Mouse (Mus musculus): Measurements from ENCODE around the gene Myo16. TPM values are rescaled to one million over a fixed set of nuclear protein-coding genes. Genes with fewer than 3 reads are reported as not detected.

The Myo16 gene
- total RNA-seq (2021) = 10 to 100 TPM; 30.5 to 38.7 TPM
- long read RNA-seq, experiment 1, partial matches to known transcripts = 0 of 6 reads
- long read RNA-seq, experiment 1, other reads (novel, unspliced or antisense) = 6 of 6 reads
- long read RNA-seq, experiment 2, partial matches to known transcripts = 1 of 4 reads
- long read RNA-seq, experiment 2, other reads (novel, unspliced or antisense) = 2 of 4 reads

GRCm38 (mm10) chr8:10153611-10154438 is at the start of gene Myo16:
Gene Myo16, plus strand, starts transcription at chr8:10153911.
- Histone ChIP-seq H3K4me3 (peak within 1 kb of the TSS; percentile 69), H3K27ac (peak within 1 kb of the TSS; percentile 73)
- peak in 1 of 2 experiments; percentile 40 for DNase-seq (ENCODE audit: extremely low spot score in 1 of 2, low spot score in 2 of 2)
- no peak for TF ChIP-seq CTCF (IDR thresholded peaks at IDR 0.05)
- intact Hi-C loops (cut with DNase I) = no loop called here

DNA sequence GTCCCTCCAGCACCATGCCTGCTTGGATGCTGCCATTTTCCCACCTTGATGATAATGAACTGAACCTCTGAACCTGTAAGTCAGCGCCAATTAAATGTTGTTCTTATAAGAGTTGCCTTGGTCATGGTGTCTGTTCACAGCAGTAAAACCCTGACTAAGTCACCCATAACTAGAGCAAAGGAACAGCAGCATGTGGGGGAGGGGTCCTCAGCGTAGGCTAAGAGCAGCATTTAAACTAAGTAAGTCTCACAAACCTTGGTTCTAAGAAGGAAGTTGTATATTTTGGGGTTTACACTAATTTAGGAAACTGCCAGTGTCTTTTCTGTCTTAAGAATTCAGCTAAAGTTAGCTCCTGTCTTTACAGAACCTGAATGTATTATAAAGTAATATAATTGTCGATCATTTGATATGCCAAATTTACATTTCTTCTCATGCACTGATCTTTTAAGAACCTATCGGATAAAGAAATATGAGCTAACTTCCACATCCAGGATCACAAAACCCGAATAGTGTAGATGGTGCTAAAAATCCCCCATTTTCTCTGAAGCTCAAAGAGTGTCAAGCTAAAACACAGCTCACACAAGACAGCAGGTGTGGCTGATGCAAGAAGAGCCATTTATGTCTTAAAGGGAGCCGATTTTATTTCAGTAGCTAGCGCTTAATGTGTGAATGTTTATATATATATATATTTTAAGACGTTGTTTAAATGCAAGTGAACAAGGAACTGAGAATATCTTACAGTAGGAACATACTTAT is 45.0 kb upstream of the Myo16 start:
- no peak for DNase-seq (ENCODE audit: extremely low spot score in 1 of 2, low spot score in 2 of 2)
- TF ChIP-seq CTCF (IDR thresholded peaks at IDR 0.05) = no peak
- intact Hi-C loops (cut with DNase I) = no loop called here
- Histone ChIP-seq H3K27ac (peak overlapping the region; percentile 24; the same call in 1 of the 2 replicates), H3K4me3 (no peak overlapping the region)

DNA sequence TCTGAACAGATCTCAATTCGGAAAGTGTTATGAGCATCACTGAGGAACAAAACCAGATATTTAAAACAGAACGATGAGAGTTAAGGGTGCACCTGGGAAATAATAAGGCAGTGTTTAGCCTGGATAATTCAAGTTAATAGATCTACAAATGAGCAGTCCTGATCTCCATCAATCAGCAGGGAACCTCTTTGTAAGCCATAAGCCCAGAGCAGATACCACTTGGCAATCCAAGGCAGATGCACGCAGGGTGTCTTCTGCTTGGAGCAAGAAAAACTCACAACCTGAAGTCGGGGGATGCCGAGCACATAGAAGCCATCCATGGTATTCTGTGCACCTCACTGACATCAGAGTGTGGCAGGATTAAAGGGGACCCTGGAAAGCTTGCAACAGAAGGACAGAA is 31.0 kb upstream of the Myo16 start:
- TF ChIP-seq CTCF (IDR thresholded peaks at IDR 0.05) = no peak
- DNase-seq (ENCODE audit: extremely low spot score in 1 of 2, low spot score in 2 of 2) = no peak
- intact Hi-C loops (cut with DNase I) = no loop called here
- H3K27ac ChIP-seq = no peak overlapping the region
- no peak overlapping the region for H3K4me3 ChIP-seq

DNA sequence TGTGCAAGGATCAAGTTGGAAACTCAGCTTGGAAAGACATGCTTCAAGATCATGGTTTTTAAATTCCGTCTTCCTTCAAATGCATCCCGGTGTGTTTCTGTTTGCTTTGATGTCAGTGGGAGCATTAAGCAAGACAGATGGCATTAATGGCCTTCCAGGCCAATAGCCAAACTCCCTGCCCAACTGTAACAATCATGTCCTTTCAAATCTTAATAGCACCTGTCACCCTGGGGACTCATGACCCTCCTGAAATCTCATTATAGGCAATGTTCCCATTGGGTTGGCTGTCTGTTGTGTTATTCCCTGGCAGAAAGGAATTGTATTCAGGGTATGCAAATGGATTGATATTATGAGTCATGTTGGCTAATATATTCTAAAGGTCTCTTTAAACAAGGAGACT is 30.3 kb upstream of the Myo16 start:
- intact Hi-C loops (cut with DNase I) = no loop called here
- no peak overlapping the region for H3K4me3 ChIP-seq

DNA sequence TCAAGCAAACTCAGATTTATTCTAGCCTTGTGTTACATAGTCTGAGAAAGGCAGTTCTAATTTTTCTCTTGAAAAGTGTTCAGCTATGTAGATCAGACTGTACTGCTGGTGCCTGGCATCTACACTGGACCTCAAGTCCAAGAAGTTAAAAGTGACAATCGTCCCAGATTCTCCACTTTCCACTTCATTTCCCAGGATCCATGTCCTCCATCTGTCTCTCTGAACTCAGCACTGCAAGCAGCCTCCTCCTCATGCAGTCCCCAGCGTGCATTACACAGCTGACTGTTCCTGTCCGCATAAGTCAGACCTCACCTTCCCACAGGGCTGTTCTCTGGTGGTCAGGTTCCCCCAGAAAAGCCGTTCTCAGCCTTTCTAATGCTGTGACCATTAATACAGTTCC is 28.0 kb upstream of the Myo16 start:
- DNase-seq (ENCODE audit: extremely low spot score in 1 of 2, low spot score in 2 of 2) = no peak
- Histone ChIP-seq H3K4me3 (no peak overlapping the region), H3K27ac (no peak overlapping the region)
- no peak for TF ChIP-seq CTCF (IDR thresholded peaks at IDR 0.05)
- intact Hi-C loops (cut with DNase I) = no loop called here

More for the DNA sequence above, 30.3 kb upstream of the Myo16 start:
- TF ChIP-seq CTCF (IDR thresholded peaks at IDR 0.05) = no peak
- H3K27ac ChIP-seq = no peak overlapping the region
- DNase-seq (ENCODE audit: extremely low spot score in 1 of 2, low spot score in 2 of 2) = no peak

DNA sequence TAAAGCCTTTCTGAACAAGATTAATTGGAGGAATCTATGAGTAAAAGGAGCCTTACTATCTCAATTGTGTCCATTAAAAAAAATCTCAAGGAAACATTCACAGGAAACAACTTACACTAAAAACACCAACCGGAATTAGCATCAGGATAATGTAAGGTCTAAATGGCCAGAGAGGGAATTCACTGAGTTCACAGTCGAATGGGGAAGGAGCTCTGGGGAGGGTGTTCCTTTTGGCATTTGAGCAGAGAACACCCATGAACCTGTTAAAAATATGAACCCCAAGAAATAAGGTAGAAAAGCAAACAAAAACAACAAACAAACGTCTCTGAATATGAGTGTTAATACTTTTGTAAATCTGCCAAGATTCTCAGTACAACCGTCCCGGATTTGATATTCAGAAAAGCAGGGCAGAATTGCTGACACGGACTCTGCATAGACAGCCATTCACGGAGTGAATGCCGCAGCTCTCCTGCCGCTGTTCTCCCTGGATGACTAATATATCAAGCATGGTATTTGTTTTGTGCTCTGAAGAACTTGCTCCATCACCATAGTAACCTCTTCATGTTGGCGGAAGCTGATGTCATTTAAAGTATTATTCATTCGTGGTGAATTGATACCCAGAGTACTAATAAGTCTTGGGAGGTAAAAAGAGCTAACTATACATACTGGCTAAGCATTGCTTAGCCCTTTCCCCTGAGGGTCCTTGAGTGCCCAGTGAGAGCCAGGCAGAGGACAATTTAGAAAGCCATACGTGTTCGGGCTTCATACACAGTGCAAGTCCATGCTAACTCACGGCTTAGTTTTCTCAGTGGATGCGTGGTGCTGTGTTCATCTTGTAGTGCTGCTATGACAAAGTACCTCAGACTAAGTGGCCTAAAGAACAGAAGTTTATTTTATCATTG is 22.9 kb upstream of the Myo16 start:
- peak in 1 of 2 experiments; percentile 27 for DNase-seq (ENCODE audit: extremely low spot score in 1 of 2, low spot score in 2 of 2)
- no peak overlapping the region; the same call in 1 of the 2 replicates for H3K27ac ChIP-seq

DNA sequence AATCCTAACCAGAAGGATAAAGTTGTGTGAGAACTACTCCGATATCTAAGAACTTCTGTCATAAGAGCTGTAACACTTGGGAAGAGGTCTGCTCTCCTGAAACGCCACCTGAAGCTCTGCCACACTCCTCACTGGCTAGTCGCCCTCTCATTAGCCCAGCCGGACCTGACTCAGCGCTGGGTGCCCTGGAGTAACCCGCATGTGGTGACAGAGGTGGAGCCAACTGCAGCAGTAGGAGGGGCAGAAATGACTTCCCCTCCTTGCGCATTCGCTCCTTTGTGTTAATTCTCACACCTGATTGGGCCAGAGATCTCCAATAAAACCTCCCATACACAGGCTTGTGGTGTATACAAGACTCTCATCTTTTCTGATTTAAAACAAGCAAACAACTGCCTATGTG is 14.2 kb upstream of the Myo16 start:
- intact Hi-C loops (cut with DNase I) = no loop called here
- TF ChIP-seq CTCF (IDR thresholded peaks at IDR 0.05) = no peak
- H3K27ac ChIP-seq = no peak overlapping the region

More for the DNA sequence above, 22.9 kb upstream of the Myo16 start:
- no peak overlapping the region for H3K4me3 ChIP-seq
- no peak for TF ChIP-seq CTCF (IDR thresholded peaks at IDR 0.05)
- intact Hi-C loops (cut with DNase I) = no loop called here

DNA sequence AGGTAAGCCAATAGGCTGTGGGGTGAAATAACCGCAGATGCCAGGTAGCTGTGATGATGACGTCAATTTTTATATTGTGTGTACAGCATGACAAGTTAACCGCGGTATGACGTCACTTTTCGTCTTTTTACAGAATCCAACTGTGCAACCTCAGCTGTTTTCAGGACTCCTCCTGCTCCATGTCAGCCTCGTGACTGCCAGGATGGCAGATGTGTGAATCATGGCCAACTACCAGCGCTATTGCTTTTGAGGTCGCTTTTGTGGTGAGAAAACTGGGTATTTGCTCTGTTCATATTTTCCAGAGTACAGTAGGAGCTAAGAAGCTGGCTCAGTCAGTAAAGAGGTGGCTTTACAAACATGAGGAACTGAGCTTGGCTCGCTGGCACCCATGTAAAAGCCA is 9.8 kb upstream of the Myo16 start:
- no peak for DNase-seq (ENCODE audit: extremely low spot score in 1 of 2, low spot score in 2 of 2)
- TF ChIP-seq CTCF (IDR thresholded peaks at IDR 0.05) = no peak
- Histone ChIP-seq H3K4me3 (no peak overlapping the region), H3K27ac (no peak overlapping the region)
- intact Hi-C loops (cut with DNase I) = no loop called here

More for the DNA sequence above, 14.2 kb upstream of the Myo16 start:
- no peak overlapping the region for H3K4me3 ChIP-seq
- DNase-seq (ENCODE audit: extremely low spot score in 1 of 2, low spot score in 2 of 2) = no peak

GRCm38 (mm10) chr8:10151692-10152247 is 1.9 kb upstream of the Myo16 start:
- no peak for TF ChIP-seq CTCF (IDR thresholded peaks at IDR 0.05)
- intact Hi-C loops (cut with DNase I) = no loop called here
- Histone ChIP-seq H3K27ac (no peak overlapping the region), H3K4me3 (no peak overlapping the region)
- no peak for DNase-seq (ENCODE audit: extremely low spot score in 1 of 2, low spot score in 2 of 2)

- peak overlapping the region; percentile 69 for H3K4me3 ChIP-seq
- peak overlapping the region; percentile 73 for H3K27ac ChIP-seq
- intact Hi-C loops (cut with DNase I) = no loop called here
- no peak; the same call in 1 of the 2 replicates for TF ChIP-seq CTCF (IDR thresholded peaks at IDR 0.05)
- DNase-seq (ENCODE audit: extremely low spot score in 1 of 2, low spot score in 2 of 2) = no peak
Measured at GRCm38 (mm10) chr8:10154439-10154745, 681 bp downstream of the Myo16 start.

- H3K27ac ChIP-seq = no peak overlapping the region
- intact Hi-C loops (cut with DNase I) = no loop called here
- DNase-seq (ENCODE audit: extremely low spot score in 1 of 2, low spot score in 2 of 2) = no peak
- TF ChIP-seq CTCF (IDR thresholded peaks at IDR 0.05) = no peak
- no peak overlapping the region; the same call in 1 of the 2 replicates for H3K4me3 ChIP-seq
Measured at GRCm38 (mm10) chr8:10155075-10155474, 1.4 kb downstream of the Myo16 start.

Data from left cerebral cortex, adult 2 months (tissue).